Mouse (Mus musculus) C2C12 (cell line): ENCODE measurements at regions not wholly inside any gene's neighbourhood (a gene's known extent, or its start where the extent isn't known, plus 50 kb on each side); places are given as distances from the start of the nearest gene placed in this dataset.
"Not testable (repeated sequence)": the region's sequence is repeated elsewhere in the genome, so short reads cannot be mapped to it uniquely, and the experiment has no call there.

Experiments
- H3K27me3 ChIP-seq: one replicate; pipeline ENCODE4 v1.6.1; 2011; ENCODE audit not compliant: control insufficient read depth, insufficient read depth, insufficient read length
- H3K36me3 ChIP-seq: one replicate; pipeline ENCODE4 v1.6.1; 2011; ENCODE audit not compliant: control insufficient read depth, insufficient read depth
- H3K4me3 ChIP-seq: one replicate; pipeline ENCODE4 v1.5.1; 2011; ENCODE audit warnings: mild to moderate bottlenecking, control low read depth; ENCODE audit not compliant: poor library complexity, insufficient read depth, severe bottlenecking
- H3K79me2 ChIP-seq: one replicate; pipeline ENCODE4 v1.6.1; 2011; ENCODE audit not compliant: control insufficient read depth, insufficient read depth
- H3K79me3 ChIP-seq: one replicate; pipeline ENCODE4 v1.6.1; 2011; ENCODE audit warnings: low read depth, control low read depth
- H3ac ChIP-seq: one replicate; pipeline ENCODE3; 2011; ENCODE audit warnings: low read depth; ENCODE audit not compliant: control insufficient read depth, insufficient read length
- CEBPB ChIP-seq: IDR thresholded peaks from one replicate; pipeline ENCODE4 v1.6.1; 2011; ENCODE audit warnings: low read depth, mild to moderate bottlenecking, control low read depth, moderate library complexity
- CTCF ChIP-seq: IDR thresholded peaks from one replicate; pipeline ENCODE4 v1.5.1; 2011; ENCODE audit not compliant: control insufficient read depth, insufficient read depth, insufficient read length
- FOSL1 ChIP-seq: IDR thresholded peaks from one replicate; pipeline ENCODE4 v1.8.0; 2011; ENCODE audit warnings: mild to moderate bottlenecking, low read length; ENCODE audit not compliant: poor library complexity, insufficient read depth, severe bottlenecking
- MAX ChIP-seq: IDR thresholded peaks from one replicate; pipeline ENCODE4 v1.6.1; 2011; ENCODE audit warnings: mild to moderate bottlenecking, control low read depth
- MYOD1 ChIP-seq: IDR thresholded peaks from one replicate; pipeline ENCODE4 v1.6.1; 2011; ENCODE audit warnings: low read depth; ENCODE audit not compliant: control insufficient read depth, insufficient read length
- MYOG ChIP-seq: IDR thresholded peaks from one replicate; pipeline ENCODE4 v1.6.1; 2011; ENCODE audit not compliant: control insufficient read depth, insufficient read length; ENCODE audit errors: extremely low read depth
- USF1 ChIP-seq: IDR thresholded peaks from one replicate; pipeline ENCODE4 v1.6.1; 2011; ENCODE audit warnings: low read depth, mild to moderate bottlenecking, control low read depth, moderate library complexity

- H3K36me3 ChIP-seq = no peaks in the 10 kb centered on the region
- H3K27me3 ChIP-seq = no peaks in the 10 kb centered on the region
- H3K4me3 ChIP-seq = no peak overlapping the region
- no peaks in the 10 kb centered on the region for H3K79me2 ChIP-seq
- H3ac ChIP-seq = no peak overlapping the region
- TF ChIP-seq FOSL1 = no peak
- TF ChIP-seq CEBPB = no peak
- TF ChIP-seq USF1 = no peak
- no peak for TF ChIP-seq MAX
- TF ChIP-seq MYOD1 = no peak
- TF ChIP-seq MYOG = no peak
- no peak for TF ChIP-seq CTCF
- no peaks in the 10 kb centered on the region for H3K79me3 ChIP-seq
These were observed 163.0 kb upstream of the Mettl15 start for GRCm38 (mm10) chr2:109443521-109444066.

- H3K79me3 ChIP-seq, H3K27me3 ChIP-seq, H3K79me2 ChIP-seq, H3K4me3 ChIP-seq, H3ac ChIP-seq, H3K36me3 ChIP-seq: not testable (repeated sequence)
These were observed 181.7 kb upstream of the Mettl15 start for GRCm38 (mm10) chr2:109462246-109462645.

- TF ChIP-seq MYOG (no peak), MYOD1 (no peak), CTCF (no peak), CEBPB (no peak), USF1 (no peak), FOSL1 (no peak), MAX (no peak)
- H3K4me3 ChIP-seq = no peak overlapping the region
- no peak overlapping the region for H3ac ChIP-seq
- H3K27me3 ChIP-seq = no peaks in the 10 kb centered on the region
- no peaks in the 10 kb centered on the region for H3K36me3 ChIP-seq
- H3K79me3 ChIP-seq = no peaks in the 10 kb centered on the region
- H3K79me2 ChIP-seq = no peaks in the 10 kb centered on the region
These were observed 190.2 kb upstream of the Bdnf start for GRCm38 (mm10) chr2:109484306-109484705.

- no peak overlapping the region for H3K4me3 ChIP-seq
- no peaks in the 10 kb centered on the region for H3K36me3 ChIP-seq
- TF ChIP-seq MYOD1 = no peak
- no peak for TF ChIP-seq FOSL1
- no peak for TF ChIP-seq MAX
- TF ChIP-seq CEBPB = no peak
- H3K79me3 ChIP-seq = no peaks in the 10 kb centered on the region
- H3K79me2 ChIP-seq = no peaks in the 10 kb centered on the region
- no peaks in the 10 kb centered on the region for H3K27me3 ChIP-seq
- H3ac ChIP-seq = no peak overlapping the region
These were observed 186.9 kb upstream of the Bdnf start for GRCm38 (mm10) chr2:109487591-109487990.

GRCm38 (mm10) chr2:109502186-109502585 is 172.3 kb upstream of the Bdnf start:
- Histone ChIP-seq H3K27me3 (no peaks in the 10 kb centered on the region), H3K36me3 (no peaks in the 10 kb centered on the region), H3K4me3 (no peak overlapping the region), H3ac (no peak overlapping the region), H3K79me3 (no peaks in the 10 kb centered on the region), H3K79me2 (no peaks in the 10 kb centered on the region)
- TF ChIP-seq FOSL1 (no peak), MAX (no peak), MYOD1 (no peak), CTCF (no peak), USF1 (no peak), CEBPB (no peak), MYOG (no peak)

GRCm38 (mm10) chr2:109504906-109505305 is 169.6 kb upstream of the Bdnf start:
- no peaks in the 10 kb centered on the region for H3K79me3 ChIP-seq
- no peaks in the 10 kb centered on the region for H3K27me3 ChIP-seq
- H3ac ChIP-seq = no peak overlapping the region
- H3K4me3 ChIP-seq = no peak overlapping the region
- no peaks in the 10 kb centered on the region for H3K36me3 ChIP-seq
- H3K79me2 ChIP-seq = no peaks in the 10 kb centered on the region
- TF ChIP-seq USF1 (no peak), FOSL1 (no peak), CEBPB (no peak), CTCF (no peak), MAX (no peak), MYOG (no peak), MYOD1 (no peak)
